Comparison of ENCODE assay signal across 26 mouse cellular contexts in genomic region chr14:48278291-48278690, GRCm38 (mm10).
DNase-seq lines count a peak whose midpoint lies in the region; ATAC-seq and TF ChIP-seq lines count a peak whose summit lies in the region.
"Had no signal": no experiment of that assay in that cellular context is flagged by ENCODE, and none has a peak within 500 bp of the region (broad histone marks: within the 10 kb centered on the region; RNA-seq: fewer than 3 reads in every experiment).

No protein-coding gene starts in this region.

- H3K27ac ChIP-seq in lung, embryonic 14.5 days (ENCODE audit: low read depth) = no peak overlapping the region
- peak overlapping the region; percentile 28 for H3K27ac ChIP-seq in embryonic fibroblast, embryonic 13.5 days (ENCODE audit: insufficient read depth, low read length)
- H3K27ac ChIP-seq in forebrain, embryonic 15.5 days (replicated peaks) = no peak overlapping the region
- H3K27ac ChIP-seq: embryonic facial prominence, embryonic 13.5 days; heart, adult 2 months; hindbrain, embryonic 10.5 days; hindbrain, embryonic 13.5 days; intestine, embryonic 15.5 days had no signal

- H3K4me1 ChIP-seq in lung, embryonic 14.5 days (ENCODE audit: insufficient read depth) = no peaks in the 10 kb centered on the region; the same call in 1 of the 2 replicates
- H3K4me1 ChIP-seq in embryonic fibroblast, embryonic 13.5 days (ENCODE audit: control insufficient read depth, insufficient read depth, low read length) = 0 out of 2 replicates have a peak, but pooled peaks cover 4% of the 10 kb centered on the region
- no peaks in the 10 kb centered on the region for H3K4me1 ChIP-seq in forebrain, embryonic 15.5 days
- H3K4me1 ChIP-seq: hindbrain, embryonic 10.5 days; hindbrain, embryonic 13.5 days; intestine, embryonic 15.5 days had no signal

- H3K4me3 ChIP-seq in lung, embryonic 14.5 days (ENCODE audit: low read depth, low read length) = no peak overlapping the region
- H3K4me3 ChIP-seq in embryonic fibroblast, embryonic 13.5 days (ENCODE audit: insufficient read depth, low read length) = no peak overlapping the region
- H3K4me3 ChIP-seq in forebrain, embryonic 15.5 days = no peak overlapping the region
- H3K4me3 ChIP-seq: embryonic facial prominence, embryonic 13.5 days; heart, adult 2 months; hindbrain, embryonic 10.5 days; hindbrain, embryonic 13.5 days; intestine, embryonic 15.5 days had no signal

- no peak overlapping the region for H3K9ac ChIP-seq in lung, embryonic 14.5 days
- no peak overlapping the region for H3K9ac ChIP-seq in forebrain, embryonic 15.5 days (replicated peaks)
- H3K9ac ChIP-seq: embryonic facial prominence, embryonic 13.5 days; hindbrain, embryonic 13.5 days; intestine, embryonic 15.5 days had no signal

- WGBS in lung, embryonic 14.5 days = 21% methylated on average over 1 of the region's 1 CpGs
- WGBS in forebrain, embryonic 15.5 days = 57% methylated on average over 1 of the region's 1 CpGs

- DNase-seq in adrenal gland, adult 2 months = peak; percentile 47
- DNase-seq in adrenal gland, adult 8-10 months = no peak
- DNase-seq in lung, embryonic 14.5 days = peak; percentile 59
- no peak for DNase-seq in lung, postnatal 14 days
- no peak for DNase-seq in neural tube, embryonic 10.5 days (ENCODE audit: extremely low spot score, low spot score)
- DNase-seq: adrenal gland, postnatal 10 days; cerebellum, adult 11 months; cerebellum, adult 2 months; cerebellum, adult 9-11 months; cerebellum, postnatal 25 days; gastrocnemius, postnatal 10 days; gastrocnemius, postnatal 36 days; heart, adult 2 months; heart, postnatal 10 days; heart, postnatal 36 days; kidney, adult 11 months had no signal

- no peak for TF ChIP-seq CTCF in lung, embryonic 14.5 days (IDR thresholded peaks at IDR 0.05; ENCODE audit: low read depth)
- TF ChIP-seq CTCF in embryonic fibroblast, embryonic 13.5 days (IDR thresholded peaks at IDR 0.05; ENCODE audit: borderline replicate concordance, insufficient read depth, low read length) = no peak

- H3K4me2 ChIP-seq in lung, embryonic 14.5 days = no peak overlapping the region
- no peak overlapping the region for H3K4me2 ChIP-seq in forebrain, embryonic 15.5 days (replicated peaks)
- H3K4me2 ChIP-seq: embryonic facial prominence, embryonic 13.5 days; heart, embryonic 11.5 days; hindbrain, embryonic 13.5 days; intestine, embryonic 15.5 days had no signal

- TF ChIP-seq POLR2A in embryonic fibroblast, embryonic 13.5 days (IDR thresholded peaks at IDR 0.05; ENCODE audit: low read depth, low read length) = no peak

- peak; percentile 54; the same call in 1 of the 2 replicates for ATAC-seq in lung, embryonic 14.5 days (ENCODE audit: insufficient read depth)
- no peak for ATAC-seq in forebrain, embryonic 15.5 days (replicated peaks)
- ATAC-seq: forebrain, embryonic 14.5 days; hindbrain, embryonic 16.5 days; intestine, embryonic 15.5 days; Patski had no signal

- no peaks in the 10 kb centered on the region for H3K9me3 ChIP-seq in lung, embryonic 14.5 days (ENCODE audit: low read depth, low read length)
- H3K9me3 ChIP-seq in forebrain, embryonic 15.5 days = no peaks in the 10 kb centered on the region
- H3K9me3 ChIP-seq: embryonic facial prominence, embryonic 13.5 days; hindbrain, embryonic 10.5 days; hindbrain, embryonic 13.5 days; intestine, embryonic 15.5 days had no signal

- H3K27me3 ChIP-seq in lung, embryonic 14.5 days (ENCODE audit: insufficient read depth, low read length) = no peaks in the 10 kb centered on the region
- no peaks in the 10 kb centered on the region for H3K27me3 ChIP-seq in forebrain, embryonic 15.5 days
- H3K27me3 ChIP-seq: hindbrain, embryonic 13.5 days; intestine, embryonic 15.5 days; Patski had no signal

- no peaks in the 10 kb centered on the region for H3K36me3 ChIP-seq in lung, embryonic 14.5 days (ENCODE audit: insufficient read depth)
- no peaks in the 10 kb centered on the region for H3K36me3 ChIP-seq in forebrain, embryonic 15.5 days
- H3K36me3 ChIP-seq: embryonic facial prominence, embryonic 13.5 days; hindbrain, embryonic 10.5 days; hindbrain, embryonic 13.5 days; intestine, embryonic 15.5 days had no signal

Comparison
In these comparisons a context has a peak if more than half of its experiments do, and no peak if none do; other contexts are left out.
1. DNase-seq: peak in adrenal gland, adult 2 months (single experiment) and lung, embryonic 14.5 days (single experiment); none in adrenal gland, adult 8-10 months (single experiment), lung, postnatal 14 days (single experiment) and neural tube, embryonic 10.5 days (single experiment).